Mouse (Mus musculus) hindbrain, embryonic 12.5 days (tissue): ENCODE results near the gene Tcp11x2. TPM values are rescaled to one million over a fixed set of nuclear protein-coding genes. Genes with fewer than 3 reads are reported as not detected.

Experiments used
- ATAC-seq: fragments of 200-750 bp; cut with Nextera tagmentation; 2 replicates; pipeline ENCODE4 v1.8.0; 2017; ENCODE audit warnings: moderate TSS enrichment; ENCODE audit not compliant: low FRiP score
- H3K27ac ChIP-seq: fragments of 300-500 bp; sonication (generic); 2 replicates; pipeline ENCODE4 v1.5.1; 2016; ENCODE audit warnings: mild to moderate bottlenecking
- H3K27me3 ChIP-seq: fragments of 300-500 bp; sonication (generic); 2 replicates; pipeline ENCODE4 v1.6.1; 2016; ENCODE audit warnings: mild to moderate bottlenecking
- H3K36me3 ChIP-seq: fragments of 300-500 bp; sonication (generic); 2 replicates; pipeline ENCODE4 v1.6.1; 2016; ENCODE audit warnings: mild to moderate bottlenecking
- H3K4me1 ChIP-seq: fragments of 300-500 bp; sonication (generic); 2 replicates; pipeline ENCODE4 v1.6.1; 2016
- H3K4me2 ChIP-seq: fragments of 300-500 bp; sonication (generic); replicated peaks from 2 replicates; pipeline ENCODE4 v1.6.1; 2016; ENCODE audit warnings: mild to moderate bottlenecking
- H3K4me3 ChIP-seq: fragments of 300-500 bp; sonication (generic); 2 replicates; pipeline ENCODE4 v1.5.1; 2016; ENCODE audit warnings: mild to moderate bottlenecking
- H3K9ac ChIP-seq: fragments of 300-500 bp; sonication (generic); 2 replicates; pipeline ENCODE4 v1.6.1; 2016; ENCODE audit warnings: mild to moderate bottlenecking, moderate library complexity
- H3K9me3 ChIP-seq: fragments of 300-500 bp; sonication (generic); replicated peaks from 2 replicates; pipeline ENCODE4 v1.6.1; 2016; ENCODE audit warnings: mild to moderate bottlenecking
- WGBS: fragments of 180-500 bp; shearing (Covaris S2); methylation state at CpG from one replicate; pipeline ENCODE4 v1.1.7; 2016; 5-methylcytosine and 5-hydroxymethylcytosine counted together
- polyA plus RNA-seq: library from polyadenylated mRNA; unstranded; fragments of >200 nt; fragmentation: Nextera tagmentation; extraction: Ambion mirVana; gene quantifications from 2 replicates; pipeline ENCODE4 v1.2.1, GENCODE M21; 2016

Gene Tcp11x2
- polyA plus RNA-seq: not detected in 2 replicates

DNA sequence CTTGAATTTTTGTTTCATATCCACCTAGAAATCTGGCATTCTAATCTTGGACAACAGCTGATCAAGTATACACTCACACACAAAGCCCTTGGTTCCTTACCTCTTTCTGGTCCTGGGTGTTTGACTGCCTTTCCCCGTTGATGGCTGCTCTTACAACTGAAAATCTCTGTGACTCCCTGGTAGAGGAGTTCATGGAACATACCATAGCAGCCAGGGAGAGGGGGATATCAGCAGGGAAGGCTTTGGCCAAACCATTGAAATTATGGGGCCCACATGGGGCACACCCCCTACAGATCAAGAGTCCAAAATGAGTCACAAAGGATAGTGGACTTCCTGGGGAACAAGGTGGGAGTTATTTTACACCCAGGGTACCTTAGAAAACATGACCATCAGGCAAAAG is at the start of gene Tcp11x2:
TSS of gene Tcp11x2 (minus strand) at position 158 of the 400 bp plus-strand sequence.
- peaks cover 3% of the 10 kb centered on the region; the same call in 1 of the 2 replicates for H3K27me3 ChIP-seq
- 61% methylated on average over 1 of the region's 1 CpGs for WGBS
- no peak for ATAC-seq
- H3K9me3 ChIP-seq: no peaks in the 10 kb centered on the region
- H3K4me3 ChIP-seq: no peak within 1 kb of the TSS
- no peak within 1 kb of the TSS for H3K4me2 ChIP-seq
- no peak within 1 kb of the TSS for H3K9ac ChIP-seq
- no peak within 1 kb of the TSS for H3K27ac ChIP-seq
- no peaks in the 10 kb centered on the region for H3K36me3 ChIP-seq
- no peaks in the 10 kb centered on the region for H3K4me1 ChIP-seq

DNA sequence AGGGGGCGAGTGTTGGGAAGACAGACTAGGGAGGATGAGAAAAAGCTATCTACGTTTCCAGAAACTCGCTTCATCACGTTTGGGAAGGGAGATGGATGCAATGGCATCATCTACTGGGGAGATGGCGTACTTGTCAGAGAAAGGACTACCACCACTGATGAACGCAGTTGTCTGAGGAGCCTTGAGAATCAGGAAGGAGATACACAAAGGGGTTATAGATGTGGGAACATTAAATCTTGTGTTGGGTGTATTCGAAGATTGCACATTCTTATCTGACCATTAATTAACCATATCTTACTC is 49.4 kb upstream of the Tcp11x2 start:
- 22% methylated on average over 7 of the region's 7 CpGs for WGBS
- Histone ChIP-seq H3K9me3 (no peaks in the 10 kb centered on the region), H3K4me3 (peak overlapping the region; percentile 58), H3K27ac (peak overlapping the region; percentile 80; the same call in 1 of the 2 replicates), H3K4me2 (peak overlapping the region; percentile 54), H3K36me3 (no peaks in the 10 kb centered on the region), H3K27me3 (no peaks in the 10 kb centered on the region), H3K9ac (peak overlapping the region; percentile 65), H3K4me1 (peaks cover 6% of the 10 kb centered on the region; the same call in 1 of the 2 replicates)
- ATAC-seq: no peak; the same call in 1 of the 2 replicates

DNA sequence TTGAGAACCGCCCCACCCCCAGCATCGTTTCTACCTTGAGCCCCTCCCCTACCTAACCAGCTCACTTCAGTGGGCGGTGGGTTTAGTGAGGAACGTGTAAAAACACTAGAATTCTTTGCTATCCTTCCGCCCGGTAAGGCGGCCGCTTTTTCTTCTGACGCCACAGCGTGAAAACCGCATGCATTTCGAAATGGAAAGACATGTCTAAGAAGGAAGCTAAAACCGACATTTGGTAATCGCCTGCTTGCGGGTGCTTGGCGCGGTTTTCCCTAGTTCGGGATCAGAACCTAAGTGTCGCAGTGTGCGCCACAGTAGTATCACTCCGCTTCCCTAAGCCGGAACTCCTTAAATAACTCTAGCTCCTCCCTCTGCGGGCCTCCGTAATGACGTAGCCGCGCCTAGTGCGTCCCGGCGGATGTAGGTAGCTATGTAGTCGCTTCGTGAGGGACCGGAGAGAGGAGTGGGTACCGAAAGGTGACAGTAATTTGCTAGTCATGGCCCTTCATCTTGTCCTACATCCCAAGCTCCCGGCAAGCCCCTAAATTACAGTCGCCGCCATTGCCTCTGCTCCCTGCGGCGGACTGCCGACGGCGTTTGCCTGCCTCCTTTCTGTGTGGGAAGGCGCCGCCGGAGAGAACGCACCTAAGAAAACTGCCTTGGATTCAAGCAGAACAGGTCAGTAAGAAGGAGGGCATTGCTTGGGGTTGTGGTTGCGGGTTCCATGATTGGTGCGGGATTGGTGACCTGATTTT is 48.9 kb upstream of the Tcp11x2 start, which contains the start of the genes Armcx5 and Gprasp1:
TSS of gene Armcx5 (plus strand) at position 430 of the 752 bp plus-strand sequence.
TSS of gene Gprasp1 (plus strand) at position 430 of the 752 bp plus-strand sequence.
- Histone ChIP-seq H3K4me1 (peaks cover 6% of the 10 kb centered on the region; the same call in 1 of the 2 replicates), H3K36me3 (no peaks in the 10 kb centered on the region), H3K4me2 (peak within 1 kb of the TSS; percentile 54), H3K9me3 (no peaks in the 10 kb centered on the region), H3K9ac (peak within 1 kb of the TSS; percentile 65), H3K4me3 (peak within 1 kb of the TSS; percentile 58), H3K27me3 (no peaks in the 10 kb centered on the region), H3K27ac (peak within 1 kb of the TSS; percentile 80)
- WGBS: 21% methylated on average over 48 of the region's 48 CpGs
- peak; percentile 98 for ATAC-seq

DNA sequence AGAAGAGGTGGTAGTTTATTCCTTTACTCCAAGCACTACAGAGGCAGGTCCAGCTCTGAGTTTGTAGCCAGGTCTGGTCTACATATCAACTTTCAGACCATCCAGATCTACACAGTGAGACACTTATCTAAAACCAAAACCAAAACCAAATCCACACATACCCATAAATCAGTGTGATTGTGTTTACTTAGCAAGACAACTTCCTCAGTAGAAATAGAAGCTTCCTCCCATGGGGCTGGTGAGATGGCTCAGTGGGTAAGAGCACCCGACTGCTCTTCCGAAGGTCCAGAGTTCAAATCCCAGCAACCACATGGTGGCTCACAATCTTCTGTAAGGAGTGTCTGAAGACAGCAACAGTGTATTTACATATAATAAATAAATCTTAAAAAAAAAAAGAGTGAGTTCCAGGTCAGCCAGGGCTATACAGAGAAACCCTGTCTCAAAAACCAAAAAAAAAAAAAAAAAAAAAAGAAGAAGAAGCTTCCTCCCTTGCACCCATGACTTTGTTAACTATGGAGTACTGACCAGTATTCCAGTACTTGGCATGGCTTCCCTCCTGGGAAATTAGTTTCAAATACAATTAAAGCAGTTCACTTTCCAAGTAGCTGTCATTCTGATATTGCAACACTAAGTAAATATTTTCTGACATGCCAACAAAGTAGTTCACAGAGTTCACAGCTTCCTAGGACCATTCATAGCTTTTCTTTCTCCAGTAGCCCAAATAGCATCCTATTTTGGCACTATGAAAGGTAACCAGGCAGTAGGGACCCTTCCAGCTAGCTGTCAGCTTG is 45.3 kb upstream of the Tcp11x2 start:
- Histone ChIP-seq H3K9me3 (no peaks in the 10 kb centered on the region), H3K27me3 (no peaks in the 10 kb centered on the region), H3K9ac (no peak overlapping the region), H3K4me2 (no peak overlapping the region), H3K4me3 (no peak overlapping the region), H3K4me1 (peaks cover 6% of the 10 kb centered on the region; the same call in 1 of the 2 replicates), H3K36me3 (no peaks in the 10 kb centered on the region), H3K27ac (no peak overlapping the region)
- WGBS: 92% methylated on average over 2 of the region's 2 CpGs
- no peak for ATAC-seq

DNA sequence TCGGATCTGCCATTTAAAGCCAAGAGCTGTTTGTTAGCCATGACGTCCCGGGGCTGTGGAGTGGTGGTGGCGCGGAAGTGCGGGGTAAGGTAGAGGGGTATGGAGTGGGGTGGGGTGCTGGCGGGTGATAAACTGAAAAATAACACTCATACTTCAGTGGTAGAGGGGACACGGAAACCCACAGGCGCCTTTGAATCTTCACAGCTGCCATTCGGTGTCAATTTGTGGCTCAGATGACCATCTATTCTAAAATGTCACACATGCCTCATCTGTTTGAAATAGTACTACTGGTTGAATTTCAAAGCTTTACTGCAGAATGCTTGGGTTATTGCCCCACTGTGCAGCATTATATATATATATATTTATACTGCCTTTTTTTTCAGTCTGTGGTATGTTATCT is 31.6 kb upstream of the Tcp11x2 start, which contains the start of gene Tmsb15a:
TSS of gene Tmsb15a (minus strand) at position 101 of the 400 bp plus-strand sequence.
- Histone ChIP-seq H3K9me3 (no peaks in the 10 kb centered on the region), H3K36me3 (no peaks in the 10 kb centered on the region), H3K4me1 (no peaks in the 10 kb centered on the region), H3K4me3 (no peak within 1 kb of the TSS), H3K27me3 (peaks cover 8% of the 10 kb centered on the region), H3K27ac (no peak within 1 kb of the TSS), H3K4me2 (no peak within 1 kb of the TSS), H3K9ac (no peak within 1 kb of the TSS)
- no peak for ATAC-seq
- WGBS: 81% methylated on average over 10 of the region's 10 CpGs

DNA sequence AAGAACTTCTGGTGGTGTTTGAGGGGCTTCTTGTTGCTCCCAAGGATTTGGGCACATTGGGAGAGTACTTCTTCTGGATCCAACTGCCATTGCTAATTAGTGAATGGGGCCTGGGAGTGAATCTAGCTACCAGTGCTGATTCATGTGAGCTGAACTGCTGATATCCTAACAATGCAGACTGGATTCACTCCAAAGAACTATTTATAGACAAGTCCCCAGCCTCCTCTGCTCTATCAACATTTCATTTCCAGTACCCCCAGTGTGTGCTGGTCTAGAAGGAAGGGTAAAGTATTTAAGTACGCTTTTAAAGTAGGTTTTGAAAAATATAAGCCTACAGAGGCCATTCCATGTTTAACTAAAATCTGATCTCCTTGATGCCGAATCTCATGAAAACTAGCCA is 19.3 kb upstream of the Tcp11x2 start:
- Histone ChIP-seq H3K36me3 (no peaks in the 10 kb centered on the region), H3K27ac (no peak overlapping the region), H3K27me3 (no peaks in the 10 kb centered on the region; the same call in 1 of the 2 replicates), H3K4me1 (no peaks in the 10 kb centered on the region), H3K4me3 (no peak overlapping the region), H3K9me3 (no peaks in the 10 kb centered on the region), H3K4me2 (no peak overlapping the region), H3K9ac (no peak overlapping the region)
- no peak for ATAC-seq
- WGBS: 81% methylated on average over 2 of the region's 2 CpGs

DNA sequence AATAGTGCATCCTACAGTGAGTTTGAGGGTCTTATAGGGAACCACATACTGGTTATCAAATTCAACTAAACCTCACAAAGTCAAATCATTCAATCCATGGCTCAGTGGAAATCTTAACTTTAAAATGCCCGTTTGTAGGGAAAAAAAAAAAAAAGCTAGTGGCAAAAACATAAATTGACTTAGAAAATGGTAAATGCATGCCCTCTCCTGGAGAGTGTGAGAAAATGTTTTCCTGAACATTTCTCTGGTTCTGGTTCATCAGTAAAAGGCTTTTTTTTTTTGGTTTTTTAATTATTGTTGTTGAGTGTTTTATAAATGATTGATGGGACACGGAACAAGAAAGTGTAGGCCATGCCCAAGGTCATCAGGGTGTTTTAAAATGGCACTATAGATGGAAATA is 10.8 kb upstream of the Tcp11x2 start:
- 48% methylated on average over 2 of the region's 2 CpGs for WGBS
- ATAC-seq: no peak
- H3K36me3 ChIP-seq: no peaks in the 10 kb centered on the region
- no peak overlapping the region for H3K4me2 ChIP-seq
- H3K4me1 ChIP-seq: no peaks in the 10 kb centered on the region
- no peaks in the 10 kb centered on the region for H3K9me3 ChIP-seq
- H3K27me3 ChIP-seq: 0 out of 2 replicates have a peak, but pooled peaks cover 2% of the 10 kb centered on the region
- H3K9ac ChIP-seq: no peak overlapping the region
- no peak overlapping the region for H3K4me3 ChIP-seq
- no peak overlapping the region for H3K27ac ChIP-seq

DNA sequence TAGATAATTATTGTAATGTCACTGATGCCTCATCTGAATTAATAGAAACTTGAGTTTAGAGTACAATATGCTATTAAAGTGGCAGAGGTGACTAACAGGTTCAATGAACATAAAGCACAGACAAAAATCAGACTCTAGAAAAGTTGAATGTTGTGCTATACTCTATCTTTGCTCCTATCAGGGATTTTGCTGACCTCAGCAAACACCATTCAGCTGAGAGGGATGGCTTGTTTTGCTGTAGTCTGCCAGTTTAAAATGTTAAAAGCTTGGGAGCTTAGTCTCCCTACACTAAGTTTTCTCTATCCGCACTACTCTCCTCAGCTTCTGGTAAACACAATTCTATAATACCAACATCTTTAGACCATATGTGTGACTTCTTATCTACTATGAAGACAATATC is 9.5 kb upstream of the Tcp11x2 start:
- H3K9ac ChIP-seq: no peak overlapping the region
- H3K4me2 ChIP-seq: no peak overlapping the region
- H3K9me3 ChIP-seq: no peaks in the 10 kb centered on the region
- H3K36me3 ChIP-seq: no peaks in the 10 kb centered on the region
- H3K27ac ChIP-seq: no peak overlapping the region
- WGBS: 90% methylated on average over 1 of the region's 1 CpGs
- H3K27me3 ChIP-seq: 0 out of 2 replicates have a peak, but pooled peaks cover 2% of the 10 kb centered on the region
- H3K4me3 ChIP-seq: no peak overlapping the region
- no peaks in the 10 kb centered on the region for H3K4me1 ChIP-seq
- no peak for ATAC-seq

DNA sequence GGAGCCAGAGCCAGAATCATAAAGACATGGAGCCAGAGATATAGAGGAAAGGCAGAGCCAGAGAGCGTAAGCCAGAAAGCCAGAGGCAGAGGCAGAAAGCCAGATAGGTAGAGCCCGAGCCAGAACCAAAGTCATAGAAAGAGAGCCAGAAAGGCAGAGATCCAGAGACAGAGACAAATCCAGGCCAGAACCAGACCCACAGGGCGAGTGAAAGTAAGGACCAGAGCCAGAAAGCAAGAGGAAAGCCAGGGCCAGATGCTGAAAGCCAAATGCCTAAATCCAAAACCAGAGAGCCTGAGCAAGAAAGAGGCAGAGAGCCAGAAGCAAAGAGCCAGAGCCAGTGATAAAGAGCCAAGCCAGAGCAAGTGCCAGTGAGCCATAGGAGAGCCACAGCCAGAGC is 5.8 kb downstream of the Tcp11x2 start:
- Histone ChIP-seq H3K4me3 (no peak overlapping the region), H3K27ac (no peak overlapping the region), H3K9me3 (no peaks in the 10 kb centered on the region), H3K4me1 (no peaks in the 10 kb centered on the region), H3K4me2 (no peak overlapping the region), H3K36me3 (no peaks in the 10 kb centered on the region), H3K9ac (no peak overlapping the region), H3K27me3 (peaks cover 15% of the 10 kb centered on the region; the same call in 1 of the 2 replicates)
- WGBS: 77% methylated on average over 3 of the region's 3 CpGs
- ATAC-seq: no peak

DNA sequence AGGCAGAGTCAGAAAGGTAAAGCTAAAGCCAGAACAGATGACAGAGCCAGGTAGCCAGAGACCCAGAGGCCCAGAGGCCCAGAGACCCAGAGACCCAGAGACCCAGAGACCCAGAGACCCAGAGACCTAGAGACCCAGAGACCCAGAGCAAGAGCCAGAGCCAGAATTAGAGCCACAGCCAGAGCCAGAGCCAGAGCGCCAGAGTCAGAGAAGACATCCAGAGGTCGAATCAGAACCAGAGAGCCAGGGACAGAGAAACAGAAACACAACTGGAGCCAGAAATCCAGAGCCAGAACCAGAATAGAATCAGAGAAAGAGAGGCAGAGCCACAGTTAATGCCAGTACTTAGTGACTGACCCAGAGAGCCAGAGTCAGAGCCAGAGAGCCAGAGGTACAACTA is 11.7 kb downstream of the Tcp11x2 start:
- no peak for ATAC-seq
- H3K4me2 ChIP-seq: no peak overlapping the region
- H3K4me1 ChIP-seq: no peaks in the 10 kb centered on the region
- peaks cover 14% of the 10 kb centered on the region for H3K27me3 ChIP-seq
- no peak overlapping the region for H3K4me3 ChIP-seq
- H3K9me3 ChIP-seq: no peaks in the 10 kb centered on the region
- 72% methylated on average over 2 of the region's 2 CpGs for WGBS
- H3K9ac ChIP-seq: no peak overlapping the region
- H3K27ac ChIP-seq: no peak overlapping the region
- H3K36me3 ChIP-seq: no peaks in the 10 kb centered on the region

DNA sequence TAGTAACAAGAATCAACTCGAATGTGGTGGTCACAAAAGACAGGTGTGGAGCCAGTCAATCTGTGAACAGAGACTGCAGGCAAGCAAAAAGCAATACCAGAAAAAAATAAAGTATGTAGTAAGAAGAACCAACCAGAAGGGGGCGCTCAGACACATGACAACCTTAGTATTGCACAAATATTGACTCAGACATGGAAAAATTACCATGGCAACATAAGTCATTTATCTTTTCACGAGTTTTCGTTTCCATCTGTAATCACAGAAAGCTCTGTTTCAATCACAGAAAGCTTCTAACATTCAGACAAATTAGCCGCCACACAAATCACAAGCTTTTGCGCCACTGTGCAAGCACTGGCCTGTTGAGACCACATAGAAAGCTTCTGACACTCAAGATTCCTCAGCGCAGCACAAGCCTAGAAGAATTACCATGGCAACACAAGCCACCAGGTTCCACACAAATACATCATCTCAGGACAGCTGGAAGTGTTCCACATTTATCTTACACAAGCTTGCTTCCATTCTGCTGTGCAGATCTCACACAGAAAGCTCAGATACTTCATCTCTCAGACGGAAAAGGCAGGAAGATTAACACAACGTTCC is 41.3 kb downstream of the Tcp11x2 start:
- 48% methylated on average over 9 of the region's 9 CpGs for WGBS

DNA sequence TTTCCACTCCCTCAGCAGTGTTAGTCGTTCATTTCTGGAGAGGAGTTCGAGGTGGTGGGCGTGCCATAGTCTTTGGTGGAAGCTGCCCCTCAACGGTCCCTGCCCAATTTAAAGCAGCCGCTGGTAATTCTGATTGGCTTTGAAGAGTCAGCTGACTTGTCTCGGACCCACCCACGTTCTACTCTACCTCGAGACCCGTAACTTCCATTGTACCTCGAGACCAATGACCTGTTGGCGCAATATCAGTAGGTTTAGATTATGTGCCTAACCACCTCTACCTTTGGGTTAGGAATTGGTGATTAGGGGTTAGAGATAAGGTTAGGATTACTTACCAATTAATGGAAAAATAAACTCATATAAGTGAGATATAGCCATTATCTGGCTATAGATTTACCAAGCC is 66.0 kb downstream of the Tcp11x2 start, which contains the start of gene Prame:
TSS of gene Prame (minus strand) at position 101 of the 400 bp plus-strand sequence.
- Histone ChIP-seq H3K9me3 (no peaks in the 10 kb centered on the region), H3K27me3 (no peaks in the 10 kb centered on the region), H3K4me2 (no peak within 1 kb of the TSS), H3K27ac (no peak within 1 kb of the TSS), H3K4me1 (no peaks in the 10 kb centered on the region), H3K36me3 (no peaks in the 10 kb centered on the region), H3K9ac (no peak within 1 kb of the TSS), H3K4me3 (no peak within 1 kb of the TSS)
- 85% methylated on average over 11 of the region's 11 CpGs for WGBS
- no peak for ATAC-seq

More for the DNA sequence above, 41.3 kb downstream of the Tcp11x2 start:
- H3K4me2 ChIP-seq: no peak overlapping the region
- H3K4me1 ChIP-seq: no peaks in the 10 kb centered on the region
- H3K9ac ChIP-seq: no peak overlapping the region
- H3K9me3 ChIP-seq: no peaks in the 10 kb centered on the region
- peak; percentile 68 for ATAC-seq
- H3K27me3 ChIP-seq: no peaks in the 10 kb centered on the region
- H3K4me3 ChIP-seq: no peak overlapping the region
- no peak overlapping the region for H3K27ac ChIP-seq
- no peaks in the 10 kb centered on the region for H3K36me3 ChIP-seq
